Mouse (Mus musculus) liver, adult 2 months (tissue): ENCODE results near the gene Unc5b.

ENCODE experiments used
- CTCF ChIP-seq: fragments of 200-500 bp; IDR thresholded peaks from 2 replicates; pipeline ENCODE4 v1.5.1; 2011; ENCODE audit warnings: low read depth, low read length, control low read depth
- POLR2A ChIP-seq: fragments of 200-500 bp; IDR thresholded peaks from 2 replicates; pipeline ENCODE4 v1.6.1; 2011; ENCODE audit warnings: low read length, control low read depth; ENCODE audit not compliant: insufficient read depth; ENCODE audit errors: extremely low read depth

- TF ChIP-seq POLR2A (no peak), CTCF (no peak)
These were observed 17.8 kb downstream of the Unc5b start for GRCm38 (mm10) chr10:60813606-60814005.
